In the genomic region with DNA sequence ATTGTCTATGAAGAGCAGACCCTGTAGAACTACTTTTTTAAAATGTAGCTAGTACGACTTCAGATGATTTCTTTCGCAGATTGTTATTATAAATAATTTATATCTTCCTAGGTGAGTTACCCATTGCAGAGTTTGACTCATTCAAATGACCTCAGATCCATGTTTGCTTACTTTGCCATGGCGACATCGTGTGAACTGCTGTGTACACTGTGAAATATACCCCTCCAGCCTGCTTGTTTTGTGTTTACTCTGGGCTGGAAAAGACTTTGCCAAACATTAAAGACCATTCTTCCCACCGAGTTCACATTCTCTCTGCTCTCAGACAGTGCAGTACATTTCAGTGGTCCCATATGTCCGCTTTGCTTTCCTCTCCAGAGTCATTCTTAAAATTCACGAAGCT, we compare ENCODE assay signal across 21 mouse cellular contexts. TPM values are rescaled to one million over a fixed set of nuclear protein-coding genes. Genes with fewer than 3 reads are reported as not detected.
DNase-seq lines count a peak whose midpoint lies in the region; ATAC-seq and TF ChIP-seq lines count a peak whose summit lies in the region.
"Had no signal": no experiment of that assay in that cellular context is flagged by ENCODE, and none has a peak within 500 bp of the region (broad histone marks: within the 10 kb centered on the region; RNA-seq: fewer than 3 reads in every experiment).

No protein-coding gene starts in this region.

- TF ChIP-seq EP300 in liver, postnatal 0 days (IDR thresholded peaks at IDR 0.05; ENCODE audit: low read depth): no peak

- TF ChIP-seq CTCF in liver, postnatal 0 days (IDR thresholded peaks at IDR 0.05; ENCODE audit: low read depth): no peak

- no peaks in the 10 kb centered on the region for H3K4me1 ChIP-seq in liver, postnatal 0 days (ENCODE audit: insufficient read depth)
- no peaks in the 10 kb centered on the region for H3K4me1 ChIP-seq in liver, embryonic 12.5 days
- no peaks in the 10 kb centered on the region for H3K4me1 ChIP-seq in midbrain, embryonic 11.5 days (ENCODE audit: control insufficient read depth, insufficient read depth, low read length)
- H3K4me1 ChIP-seq in midbrain, embryonic 14.5 days (ENCODE audit: control insufficient read depth, insufficient read depth, low read length): no peaks in the 10 kb centered on the region
- H3K4me1 ChIP-seq: embryonic facial prominence, embryonic 10.5 days; forebrain, embryonic 13.5 days; heart, embryonic 13.5 days; hindbrain, embryonic 13.5 days had no signal

- H3K27ac ChIP-seq in liver, postnatal 0 days (ENCODE audit: low read depth): no peak overlapping the region
- H3K27ac ChIP-seq in liver, embryonic 12.5 days: no peak overlapping the region
- H3K27ac ChIP-seq in midbrain, embryonic 11.5 days (ENCODE audit: low read depth, low read length): no peak overlapping the region
- H3K27ac ChIP-seq in midbrain, embryonic 14.5 days (replicated peaks; ENCODE audit: low read depth, low read length): no peak overlapping the region
- H3K27ac ChIP-seq: embryonic facial prominence, embryonic 10.5 days; forebrain, embryonic 13.5 days; heart, embryonic 13.5 days; hindbrain, embryonic 13.5 days had no signal

- no peaks in the 10 kb centered on the region for H3K9me3 ChIP-seq in liver, postnatal 0 days (ENCODE audit: low read length)
- no peaks in the 10 kb centered on the region for H3K9me3 ChIP-seq in liver, embryonic 12.5 days (replicated peaks)
- no peaks in the 10 kb centered on the region for H3K9me3 ChIP-seq in midbrain, embryonic 11.5 days (ENCODE audit: control insufficient read depth, low read length)
- no peaks in the 10 kb centered on the region for H3K9me3 ChIP-seq in midbrain, embryonic 14.5 days (ENCODE audit: control insufficient read depth, low read length)
- H3K9me3 ChIP-seq: embryonic facial prominence, embryonic 10.5 days; forebrain, embryonic 13.5 days; heart, embryonic 13.5 days; hindbrain, embryonic 13.5 days had no signal

- DNase-seq in heart, adult 11 months: peak; percentile 21
- no peak for DNase-seq in heart, postnatal 25 days (ENCODE audit: low spot score)
- no peak for DNase-seq in liver, postnatal 0 days
- no peak for DNase-seq in midbrain, embryonic 11.5 days (ENCODE audit: low spot score, missing footprints)
- DNase-seq in midbrain, embryonic 14.5 days: no peak
- DNase-seq in right cerebral cortex, postnatal 14 days: no peak
- DNase-seq: adrenal gland, adult 8-10 months; adrenal gland, postnatal 36 days; B cell, adult 2 months; cerebellum, adult 2 months; cerebellum, postnatal 10 days; forebrain, postnatal 0 days; gastrocnemius, postnatal 14 days; heart, postnatal 4 days had no signal

- WGBS in liver, postnatal 0 days (ENCODE audit: insufficient replicate concordance): 65% methylated on average over 7 of the region's 7 CpGs
- 77% methylated on average over 7 of the region's 7 CpGs for WGBS in liver, embryonic 12.5 days (ENCODE audit: insufficient replicate concordance)
- WGBS in midbrain, embryonic 11.5 days: 77% methylated on average over 7 of the region's 7 CpGs
- WGBS in midbrain, embryonic 14.5 days: 84% methylated on average over 7 of the region's 7 CpGs

- no peaks in the 10 kb centered on the region for H3K27me3 ChIP-seq in liver, postnatal 0 days (ENCODE audit: insufficient read depth, low read length)
- H3K27me3 ChIP-seq in liver, embryonic 12.5 days (replicated peaks): no peaks in the 10 kb centered on the region
- no peaks in the 10 kb centered on the region for H3K27me3 ChIP-seq in midbrain, embryonic 11.5 days (ENCODE audit: control insufficient read depth, insufficient read depth, low read length)
- H3K27me3 ChIP-seq in midbrain, embryonic 14.5 days (ENCODE audit: control insufficient read depth, insufficient read depth, low read length): no peaks in the 10 kb centered on the region
- H3K27me3 ChIP-seq: forebrain, embryonic 13.5 days; heart, embryonic 13.5 days; hindbrain, embryonic 13.5 days had no signal

- no peak overlapping the region for H3K9ac ChIP-seq in liver, postnatal 0 days (replicated peaks)
- no peak overlapping the region for H3K9ac ChIP-seq in liver, embryonic 12.5 days
- H3K9ac ChIP-seq in midbrain, embryonic 11.5 days (ENCODE audit: low read length): no peak overlapping the region
- H3K9ac ChIP-seq in midbrain, embryonic 14.5 days (replicated peaks; ENCODE audit: low read length): no peak overlapping the region
- H3K9ac ChIP-seq: forebrain, embryonic 13.5 days; forebrain, postnatal 0 days; heart, embryonic 13.5 days; hindbrain, embryonic 13.5 days had no signal

- peak; percentile 80 for ATAC-seq in liver, postnatal 0 days
- no peak for ATAC-seq in liver, embryonic 12.5 days
- ATAC-seq in midbrain, embryonic 11.5 days (ENCODE audit: low FRiP score): peak; percentile 47; the same call in 1 of the 2 replicates
- no peak for ATAC-seq in midbrain, embryonic 14.5 days (ENCODE audit: low FRiP score, low TSS enrichment)
- ATAC-seq: CD4-positive, CD25-positive, alpha-beta regulatory T cell, adult 4 months; forebrain, embryonic 13.5 days; forebrain, postnatal 0 days had no signal

- no peaks in the 10 kb centered on the region for H3K36me3 ChIP-seq in liver, postnatal 0 days (replicated peaks; ENCODE audit: insufficient read depth, low read length)
- H3K36me3 ChIP-seq in liver, embryonic 12.5 days: no peaks in the 10 kb centered on the region
- H3K36me3 ChIP-seq in midbrain, embryonic 11.5 days (ENCODE audit: control insufficient read depth, insufficient read depth, low read length): no peaks in the 10 kb centered on the region; the same call in 1 of the 2 replicates
- no peaks in the 10 kb centered on the region for H3K36me3 ChIP-seq in midbrain, embryonic 14.5 days (ENCODE audit: control insufficient read depth, insufficient read depth, low read length)
- H3K36me3 ChIP-seq: G1E had no signal

- H3K4me3 ChIP-seq in liver, postnatal 0 days (ENCODE audit: low read depth, low read length): no peak overlapping the region
- no peak overlapping the region for H3K4me3 ChIP-seq in liver, embryonic 12.5 days
- no peak overlapping the region for H3K4me3 ChIP-seq in midbrain, embryonic 11.5 days (ENCODE audit: low read depth, low read length)
- H3K4me3 ChIP-seq in midbrain, embryonic 14.5 days (replicated peaks; ENCODE audit: low read depth, low read length): no peak overlapping the region
- H3K4me3 ChIP-seq: embryonic facial prominence, embryonic 10.5 days; forebrain, embryonic 13.5 days; heart, embryonic 13.5 days; hindbrain, embryonic 13.5 days had no signal

- intact Hi-C loops in heart, postnatal 25 days (cut with DNase I): no loop called here

- H3K4me2 ChIP-seq in liver, postnatal 0 days (ENCODE audit: low read depth, low read length): no peak overlapping the region
- no peak overlapping the region for H3K4me2 ChIP-seq in liver, embryonic 12.5 days
- no peak overlapping the region for H3K4me2 ChIP-seq in midbrain, embryonic 11.5 days
- no peak overlapping the region for H3K4me2 ChIP-seq in midbrain, embryonic 14.5 days (ENCODE audit: low read length)
- H3K4me2 ChIP-seq: forebrain, embryonic 13.5 days; heart, embryonic 13.5 days; hindbrain, embryonic 13.5 days had no signal

RNA-seq across cellular contexts. Expression of a gene that starts 28.1 kb away (rescaled TPM):
- total RNA-seq in heart, postnatal 25 days (2021): 1 to 10 TPM; 2.8 to 4.2 TPM
- 0.32 and 0.41 TPM in 2 replicates for polyA plus RNA-seq in liver, postnatal 0 days (2015; fragmentation: Nextera tagmentation; extraction: Ambion mirVana)
- polyA plus RNA-seq in liver, embryonic 12.5 days (2016; fragmentation: Nextera tagmentation; extraction: Ambion mirVana): 0.60 and 0.83 TPM in 2 replicates
- polyA plus RNA-seq in midbrain, embryonic 11.5 days (2014; fragmentation: Nextera tagmentation; extraction: Ambion mirVana): 2.8 and 4.5 TPM in 2 replicates
- polyA plus RNA-seq in midbrain, embryonic 14.5 days (2014; fragmentation: Nextera tagmentation; extraction: Ambion mirVana): 2.9 and 3.5 TPM in 2 replicates
- polyA plus RNA-seq: CD4-positive, CD25-positive, alpha-beta regulatory T cell, adult 4 months; G1E had no signal

RNA-seq across cellular contexts. Expression of a gene that starts 53.4 kb away (rescaled TPM):
- total RNA-seq in heart, postnatal 25 days (2021): 1 to 10 TPM; 2.1 to 3.1 TPM
- 3.0 and 3.3 TPM in 2 replicates for polyA plus RNA-seq in liver, postnatal 0 days (2015; fragmentation: Nextera tagmentation; extraction: Ambion mirVana)
- polyA plus RNA-seq in liver, embryonic 12.5 days (2016; fragmentation: Nextera tagmentation; extraction: Ambion mirVana): 1.4 and 2.2 TPM in 2 replicates
- 2.7 and 3.9 TPM in 2 replicates for polyA plus RNA-seq in midbrain, embryonic 11.5 days (2014; fragmentation: Nextera tagmentation; extraction: Ambion mirVana)
- 4.5 and 5.6 TPM in 2 replicates for polyA plus RNA-seq in midbrain, embryonic 14.5 days (2014; fragmentation: Nextera tagmentation; extraction: Ambion mirVana)
- polyA plus RNA-seq: G1E had no signal

Comparison
In these comparisons a context has a peak if more than half of its experiments do, and no peak if none do; other contexts are left out.
1. ATAC-seq: peak in liver, postnatal 0 days (single experiment) and midbrain, embryonic 11.5 days (single experiment); none in liver, embryonic 12.5 days (single experiment) and midbrain, embryonic 14.5 days (single experiment).